Mouse (Mus musculus) T-helper 17 cell (primary cell): ENCODE results near the gene Kif6.

Experiments
- in situ Hi-C, 2 experiments: fragments of 300-600 bp; cut with MboI, MseI; formaldehyde crosslinking; loops; 1 replicate in 1 of 2; 2 replicates in 1 of 2; pipeline ENCODE4 v1.15.1; 2025; ENCODE audit warnings: high pct_unique_total_duplicates in 2 of 2

Gene Kif6

DNA sequence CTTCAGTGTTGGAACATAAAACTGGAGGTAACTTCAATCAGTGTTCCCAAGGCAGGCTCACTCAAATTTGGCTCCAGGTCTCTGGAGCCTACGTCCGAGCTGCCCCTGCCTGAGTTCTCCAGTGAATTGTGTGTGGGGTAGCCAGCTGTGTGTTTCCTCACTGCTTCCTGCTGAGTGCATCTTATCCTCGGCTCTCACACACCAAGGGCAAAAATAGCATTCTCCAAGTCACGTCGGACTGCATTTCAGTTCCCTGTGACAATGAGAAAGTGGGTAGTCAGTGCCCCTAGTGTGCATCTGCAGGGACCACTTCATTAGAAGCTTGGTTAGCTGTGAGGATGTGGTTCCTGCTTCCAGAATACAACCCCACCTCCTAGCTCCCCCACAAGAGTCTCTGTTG is 222.5 kb downstream of the Kif6 start:
- in situ Hi-C loops = no loop called here

DNA sequence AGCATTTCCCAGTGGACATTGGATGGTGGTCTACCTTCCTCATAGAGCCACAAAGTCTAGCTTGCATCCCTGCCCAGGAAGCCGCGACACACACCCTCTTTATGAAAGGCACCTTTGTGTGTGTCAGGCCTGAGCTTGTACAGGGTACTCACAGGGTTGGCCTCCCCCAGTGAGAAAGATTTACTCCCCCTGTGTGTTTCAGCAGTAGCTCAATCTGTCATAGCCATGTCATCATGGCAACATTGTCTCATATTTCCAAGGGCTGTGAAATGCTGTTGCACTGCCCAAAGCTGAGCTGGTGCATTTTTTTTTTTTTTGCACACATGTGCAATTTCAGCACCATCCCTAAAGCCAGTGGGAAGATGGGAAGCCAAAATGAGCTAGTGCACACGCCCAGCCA is 224.3 kb downstream of the Kif6 start:
- in situ Hi-C loops = no loop called here

DNA sequence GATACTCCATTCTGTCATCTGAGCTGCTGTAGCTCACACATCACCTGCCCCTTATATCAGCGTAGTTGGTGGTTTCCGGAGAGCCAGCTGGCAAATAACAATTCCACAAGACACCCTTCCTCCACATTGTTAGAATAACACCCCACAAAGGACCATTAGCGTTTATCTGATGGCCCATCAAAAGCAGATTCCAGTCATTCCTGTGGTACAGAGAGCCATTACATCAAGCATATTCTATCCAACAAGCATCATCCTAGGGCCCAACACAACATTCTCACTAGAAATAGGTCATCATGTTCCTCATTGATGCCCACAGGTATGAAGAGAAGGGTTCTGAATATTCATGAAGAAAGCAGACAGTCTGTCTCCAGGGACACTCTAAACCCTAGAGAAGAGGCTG is 236.3 kb downstream of the Kif6 start:
- in situ Hi-C loops = no loop called here

DNA sequence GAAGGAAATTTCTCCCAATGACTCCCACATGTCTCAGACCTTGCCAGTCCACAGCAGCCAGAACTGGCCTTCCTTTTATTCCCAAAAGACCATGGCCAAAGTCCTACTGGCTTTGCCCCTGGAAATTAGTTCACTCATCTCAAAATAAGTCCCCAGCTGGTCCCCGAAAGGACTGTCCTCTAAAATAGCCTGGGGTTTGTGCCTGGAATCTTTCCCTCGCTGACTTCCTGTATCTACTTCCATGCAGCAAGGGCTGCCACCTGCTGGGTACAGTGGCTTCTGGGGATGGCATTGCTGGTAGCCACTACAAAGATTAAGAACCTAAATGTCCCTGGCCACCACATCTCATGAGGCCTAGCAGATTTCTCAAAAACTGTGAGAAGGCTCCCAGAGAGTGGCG is 237.2 kb downstream of the Kif6 start:
- in situ Hi-C loops = no loop called here

DNA sequence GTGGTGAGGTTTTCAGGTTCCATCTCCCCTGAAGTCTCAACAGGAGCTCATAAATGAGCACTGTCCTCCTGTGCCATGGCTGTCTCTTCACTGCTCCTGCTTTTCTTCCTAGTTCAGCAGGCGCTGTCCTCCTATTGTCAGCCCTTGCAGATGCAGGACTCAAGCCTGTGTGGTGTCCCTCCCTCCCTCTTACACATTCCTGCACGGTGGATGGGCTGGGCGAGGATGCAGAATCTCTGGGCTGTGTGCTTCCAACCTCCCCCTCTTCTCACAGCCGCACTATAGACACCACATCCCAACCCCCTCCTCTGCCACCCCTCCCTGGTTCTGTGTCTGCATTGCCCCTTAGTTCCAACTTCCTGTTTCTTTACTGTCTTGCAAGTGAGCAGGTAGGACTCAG is 240.8 kb downstream of the Kif6 start:
- in situ Hi-C loops = no loop called here

DNA sequence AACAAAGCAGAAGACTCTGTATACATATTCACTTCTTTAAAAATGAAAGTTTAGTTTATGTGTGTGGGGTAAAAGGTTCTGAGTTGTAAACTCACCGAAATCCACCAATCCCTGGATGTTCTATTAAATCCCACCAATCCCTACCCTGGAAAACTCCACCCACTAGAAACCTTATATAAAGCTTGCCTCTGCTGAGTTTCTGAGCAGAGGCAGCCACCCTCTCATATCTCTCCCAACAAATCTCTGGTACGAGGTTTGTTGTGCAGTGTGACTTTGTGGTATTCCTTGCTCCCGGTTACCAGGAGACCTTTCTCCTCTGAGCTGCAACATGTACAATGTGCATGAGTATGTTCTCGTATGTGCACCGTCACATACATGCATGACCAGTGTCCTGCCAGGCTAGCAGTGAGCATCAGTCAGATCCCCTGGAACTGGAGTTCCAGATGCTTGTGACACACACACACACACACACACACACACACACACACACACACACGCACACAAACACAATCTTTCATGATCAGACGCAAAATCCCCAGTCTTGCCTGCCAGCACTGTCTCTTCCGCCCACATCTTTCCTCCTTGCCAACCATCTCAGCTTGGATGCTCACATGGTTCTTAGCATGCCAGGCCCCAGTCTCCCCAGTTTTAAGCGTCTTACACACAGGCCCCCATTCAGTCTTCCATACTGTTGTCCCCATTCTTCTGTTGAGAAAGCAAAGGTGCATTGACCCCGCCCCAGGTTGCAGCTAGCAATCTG is 245.3 kb downstream of the Kif6 start:
- in situ Hi-C loops = no loop called here

DNA sequence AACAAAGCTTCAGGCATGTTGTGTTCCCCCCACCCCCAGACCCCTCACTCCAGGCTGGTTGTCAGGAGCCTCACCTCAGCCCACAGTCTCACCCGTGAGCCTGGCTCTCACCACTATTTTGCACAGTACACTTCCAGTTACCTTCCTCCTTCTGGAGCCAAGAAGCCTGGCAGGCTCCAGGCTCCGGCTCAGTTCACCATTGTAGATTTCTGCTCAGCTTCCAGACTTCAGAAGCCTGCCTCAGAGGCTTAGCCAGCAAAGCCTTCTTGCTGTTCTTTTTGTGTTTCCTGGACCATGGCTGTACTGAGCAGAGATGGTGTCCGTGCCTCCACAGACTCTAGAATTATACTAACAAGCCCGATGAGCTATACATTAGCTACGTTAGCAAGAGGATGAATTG is 248.7 kb downstream of the Kif6 start:
- in situ Hi-C loops = no loop called here

DNA sequence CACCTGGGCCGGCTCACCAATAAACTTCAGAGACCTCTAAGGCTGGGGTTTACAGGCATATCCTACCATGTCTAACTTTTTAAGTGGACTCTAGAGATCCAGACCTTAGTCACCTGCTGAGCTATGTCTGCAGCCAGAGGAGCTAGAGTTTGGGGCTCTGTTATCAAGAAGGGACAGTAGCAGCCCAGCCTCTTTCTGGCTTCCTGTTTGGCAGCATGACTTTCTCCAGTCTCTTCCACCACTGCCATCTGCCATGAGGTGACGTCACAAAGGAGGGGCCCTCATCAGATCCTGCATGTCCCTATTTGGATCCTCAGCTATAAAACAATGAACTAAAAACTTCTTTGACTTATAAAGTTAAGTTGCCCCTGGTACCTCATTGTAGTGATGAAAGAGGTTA is 250.7 kb downstream of the Kif6 start:
- in situ Hi-C loops = no loop called here

DNA sequence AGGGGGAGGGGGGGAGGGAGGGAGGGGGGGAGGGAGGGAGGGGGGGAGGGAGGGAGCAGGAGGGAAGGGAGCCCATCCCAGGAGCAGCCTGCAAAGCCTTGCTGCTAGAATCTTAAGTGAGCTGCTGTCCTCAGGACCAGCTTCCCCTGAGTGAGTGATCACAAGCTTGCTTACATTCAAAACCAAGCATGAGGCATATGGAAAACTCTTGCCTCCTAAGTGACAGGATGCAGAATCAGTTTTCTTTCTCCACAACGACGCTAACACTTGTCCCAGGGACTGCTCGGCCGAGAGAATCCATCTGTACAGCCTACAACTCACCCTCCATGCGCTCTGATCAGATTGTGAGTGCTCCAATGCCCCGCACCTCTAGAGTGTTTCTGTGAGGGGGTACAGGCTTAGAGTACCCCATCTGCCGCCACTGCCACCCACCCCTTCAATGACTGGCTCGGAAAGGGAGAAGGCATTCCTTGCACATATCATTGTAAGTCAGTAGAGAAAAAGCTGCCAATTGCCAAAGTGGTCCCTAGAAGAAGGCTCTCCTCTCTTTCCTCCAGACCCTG is 251.8 kb downstream of the Kif6 start:
- in situ Hi-C loops = no loop called here

DNA sequence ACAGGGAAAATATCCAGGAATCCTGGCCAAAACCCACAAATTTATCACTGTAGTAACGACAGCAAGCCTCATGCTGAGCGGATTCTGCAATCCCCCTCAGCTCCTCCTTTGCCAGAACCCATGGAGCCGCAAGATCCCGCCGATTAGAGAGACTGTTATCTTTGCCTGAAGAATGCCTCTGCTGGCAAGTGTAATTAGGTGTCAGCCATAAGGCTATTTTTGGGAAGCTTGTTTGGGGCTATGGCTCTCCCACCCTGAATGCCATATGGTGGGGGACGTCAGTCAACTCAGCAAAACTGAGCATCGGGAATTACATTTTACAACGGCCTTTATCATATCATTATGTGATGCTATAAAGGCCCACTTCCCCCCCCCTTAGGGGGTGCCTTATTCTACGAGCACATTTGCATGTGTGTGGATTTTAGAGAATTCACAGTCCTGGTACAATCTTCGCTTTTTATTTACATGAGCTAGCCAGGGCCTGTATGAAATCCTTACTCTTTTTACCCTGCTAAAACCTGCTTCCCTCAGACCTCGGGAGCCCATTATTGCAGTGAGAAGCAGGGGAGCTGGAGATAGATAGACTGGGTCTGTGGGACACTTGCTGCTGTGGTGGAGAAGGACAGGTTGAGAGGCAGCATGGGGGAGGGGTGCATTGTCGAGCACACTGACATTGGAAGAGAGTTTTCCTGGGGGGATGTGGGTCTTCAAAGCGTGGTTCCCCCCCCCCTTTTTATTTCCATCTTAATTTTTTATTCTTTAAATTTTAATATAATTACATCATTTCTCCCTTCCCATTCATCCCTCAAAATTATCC is 252.6 kb downstream of the Kif6 start:
- in situ Hi-C loops = no loop called here

DNA sequence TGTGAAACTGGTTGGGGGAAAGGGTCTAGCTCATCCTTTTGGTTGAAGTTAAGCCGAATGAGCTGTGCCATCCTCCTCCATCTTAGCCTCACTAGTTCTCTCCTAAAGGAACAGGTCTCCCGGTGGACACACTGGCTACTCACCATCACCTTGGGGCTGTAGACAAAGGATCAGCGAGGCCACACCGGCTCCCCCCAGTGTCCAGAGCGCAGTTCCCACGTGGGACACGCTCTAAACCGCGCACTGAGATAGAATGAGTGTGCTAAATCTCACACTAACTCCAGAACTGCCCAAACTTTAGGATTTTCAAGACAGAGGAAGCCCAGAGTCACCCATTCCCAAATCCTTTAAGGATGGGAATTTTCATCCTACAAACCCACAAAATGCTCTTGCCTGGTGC is 254.3 kb downstream of the Kif6 start:
- in situ Hi-C loops = no loop called here

DNA sequence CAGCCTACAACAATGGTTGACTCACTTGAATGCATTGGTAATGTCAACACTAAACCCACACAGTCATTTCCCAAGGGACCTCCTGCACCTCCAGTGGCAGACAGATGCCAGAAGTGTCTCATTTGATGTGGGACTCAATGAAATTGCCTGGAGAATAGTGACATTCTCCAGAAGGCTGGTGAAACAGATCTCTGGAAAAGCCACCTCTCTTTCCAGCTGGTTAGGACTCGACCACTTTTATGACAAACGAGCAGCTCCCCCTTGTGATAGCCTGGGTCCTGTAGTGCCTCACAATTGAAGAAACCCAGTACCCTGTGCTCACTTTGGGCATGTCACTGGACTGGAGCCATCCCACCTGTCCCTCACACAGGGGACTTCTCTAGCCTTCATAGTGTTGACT is 257.4 kb downstream of the Kif6 start:
- in situ Hi-C loops = no loop called here

DNA sequence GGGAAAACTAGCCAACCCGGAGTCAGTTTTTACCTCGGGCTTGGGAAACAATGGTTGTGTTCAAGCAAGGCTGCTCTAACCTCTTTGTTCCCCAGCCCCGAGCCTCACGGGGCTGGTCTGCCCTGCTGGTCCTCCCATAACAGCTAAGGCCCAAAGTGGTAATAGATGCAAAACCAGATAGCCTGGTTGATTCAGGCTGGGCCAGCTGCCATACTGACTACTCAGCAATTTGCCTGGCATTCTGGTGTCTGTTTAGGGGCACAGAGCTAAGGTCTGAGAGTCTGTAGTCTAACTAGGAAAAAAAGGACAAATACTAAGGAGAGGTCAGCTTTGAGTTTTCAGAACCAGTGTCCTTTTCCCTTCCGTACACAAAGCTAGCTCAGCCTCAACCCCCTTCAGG is 259.8 kb downstream of the Kif6 start:
- in situ Hi-C loops = loop anchor here in 1 of 2 experiments (25.0 kb wide), 1 partner anchor 1512 kb away; the partner anchor contains the start of gene Treml1

DNA sequence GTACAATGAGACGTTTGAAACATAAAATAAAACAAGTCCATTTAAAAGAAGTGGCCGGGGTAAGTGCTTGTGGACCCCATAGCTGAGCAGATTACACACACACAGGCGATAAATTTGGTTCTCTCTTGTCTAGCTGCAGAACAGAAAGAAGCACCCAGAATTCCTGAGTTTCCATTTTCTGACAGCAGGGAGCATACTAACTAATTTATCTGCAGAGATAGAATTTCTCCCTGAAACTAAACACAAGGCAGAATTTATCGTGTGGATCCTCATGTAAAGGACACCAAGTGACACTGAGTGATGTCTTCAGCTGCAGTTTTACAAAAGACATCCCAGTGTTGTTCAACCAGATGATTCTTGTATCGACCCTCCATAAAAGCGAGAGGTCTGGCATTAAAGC is 260.5 kb downstream of the Kif6 start:
- in situ Hi-C loops = loop anchor here in 1 of 2 experiments (25.0 kb wide), 1 partner anchor 1513 kb away; the partner anchor contains the start of gene Treml1

DNA sequence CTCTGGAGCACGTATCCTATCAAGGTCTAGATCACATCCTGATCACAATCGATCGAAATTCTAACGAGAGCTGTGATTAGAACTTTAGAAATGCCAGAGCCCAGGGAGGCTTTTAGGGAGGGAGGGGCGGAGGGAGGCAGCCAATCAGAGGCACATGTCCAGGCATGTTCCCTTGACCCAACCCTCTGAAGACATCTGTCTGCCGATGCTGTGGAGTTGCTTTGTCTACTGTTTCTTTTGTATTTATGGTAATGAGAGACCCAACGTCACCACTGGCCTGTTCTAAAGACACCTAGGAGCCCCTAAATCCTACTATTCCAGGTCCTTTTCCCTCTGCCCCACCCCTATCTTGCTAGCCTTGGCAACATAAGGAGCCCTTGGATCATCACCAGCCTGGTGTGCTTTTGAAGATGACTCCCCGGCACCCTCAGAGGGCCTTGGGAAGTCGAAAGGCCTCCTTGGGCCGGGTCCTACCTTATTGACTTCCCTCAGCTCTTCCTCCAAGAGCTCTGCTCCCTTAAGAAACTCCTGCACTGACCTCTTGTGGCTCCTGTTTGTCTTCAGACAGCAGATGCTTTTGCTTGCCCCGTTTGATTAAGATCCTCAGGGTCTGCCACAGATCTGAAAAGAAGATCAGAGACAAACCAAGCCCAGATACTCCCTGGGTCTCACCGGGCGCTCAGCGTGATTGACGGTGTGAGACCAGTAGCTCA is 261.2 kb downstream of the Kif6 start:
- in situ Hi-C loops = loop anchor here in 1 of 2 experiments (25.0 kb wide), 1 partner anchor 1514 kb away; the partner anchor contains the start of gene Treml1

DNA sequence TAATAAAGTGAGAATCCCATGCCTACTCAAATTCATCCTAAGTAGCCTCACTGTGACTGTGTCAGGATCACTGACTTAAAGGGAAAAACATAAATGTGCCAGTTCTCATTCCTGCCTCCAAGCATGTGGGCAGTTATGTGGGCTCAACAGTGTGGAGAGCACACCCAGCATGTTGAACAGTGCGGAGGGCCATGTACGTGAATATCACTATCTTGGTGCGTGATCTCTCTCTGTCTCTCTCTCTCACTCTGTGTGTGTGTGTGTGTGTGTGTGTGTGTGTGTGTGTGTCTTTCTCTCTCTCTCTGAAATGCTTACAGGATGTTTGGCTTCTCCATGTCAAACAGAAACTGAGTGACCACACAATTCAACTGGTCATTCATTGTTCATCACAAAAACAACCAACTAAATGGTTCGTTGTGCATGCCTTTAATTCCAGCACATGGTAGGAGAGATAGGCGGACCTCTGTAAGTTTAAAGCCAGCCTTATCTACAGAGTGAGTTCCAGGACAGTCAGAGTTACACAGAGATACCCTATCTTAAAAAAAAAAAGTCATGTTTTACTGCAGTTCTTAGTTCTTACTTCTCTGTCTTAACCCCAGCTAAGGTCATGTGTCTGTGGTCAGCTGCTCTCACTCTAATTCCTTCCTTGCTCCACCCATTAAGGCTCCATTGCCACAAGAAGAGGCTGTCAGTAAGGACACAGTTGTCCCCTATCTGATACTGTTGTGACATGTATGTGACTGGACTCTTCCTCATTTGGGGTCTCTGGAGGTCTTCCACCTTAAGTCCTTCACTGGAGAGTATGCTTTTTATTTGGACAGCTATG is 266.2 kb downstream of the Kif6 start:
- in situ Hi-C loops = loop anchor here in 1 of 2 experiments (25.0 kb wide), 1 partner anchor 1519 kb away; the partner anchor contains the start of gene Treml1

DNA sequence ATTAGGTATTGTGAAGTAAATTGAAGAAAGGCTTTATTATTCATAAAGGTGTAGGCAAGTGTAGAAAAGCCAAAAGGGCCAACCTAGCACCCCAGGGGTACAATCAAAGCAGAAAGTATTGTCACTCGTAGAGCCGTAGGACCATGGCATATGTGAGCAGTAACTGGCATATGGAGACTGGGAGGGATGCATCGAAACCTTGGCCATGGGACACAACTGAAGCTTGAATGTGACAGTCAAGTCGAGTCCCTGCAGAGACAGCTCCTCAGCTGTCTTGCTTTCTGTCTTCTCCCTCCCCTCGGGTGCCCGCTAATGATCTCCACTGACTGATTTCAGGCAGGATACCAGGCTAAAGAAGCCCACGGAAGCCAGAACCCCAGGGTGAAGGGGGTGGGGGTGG is 266.9 kb downstream of the Kif6 start:
- in situ Hi-C loops = loop anchor here in 1 of 2 experiments (25.0 kb wide), 1 partner anchor 1519 kb away; the partner anchor contains the start of gene Treml1

DNA sequence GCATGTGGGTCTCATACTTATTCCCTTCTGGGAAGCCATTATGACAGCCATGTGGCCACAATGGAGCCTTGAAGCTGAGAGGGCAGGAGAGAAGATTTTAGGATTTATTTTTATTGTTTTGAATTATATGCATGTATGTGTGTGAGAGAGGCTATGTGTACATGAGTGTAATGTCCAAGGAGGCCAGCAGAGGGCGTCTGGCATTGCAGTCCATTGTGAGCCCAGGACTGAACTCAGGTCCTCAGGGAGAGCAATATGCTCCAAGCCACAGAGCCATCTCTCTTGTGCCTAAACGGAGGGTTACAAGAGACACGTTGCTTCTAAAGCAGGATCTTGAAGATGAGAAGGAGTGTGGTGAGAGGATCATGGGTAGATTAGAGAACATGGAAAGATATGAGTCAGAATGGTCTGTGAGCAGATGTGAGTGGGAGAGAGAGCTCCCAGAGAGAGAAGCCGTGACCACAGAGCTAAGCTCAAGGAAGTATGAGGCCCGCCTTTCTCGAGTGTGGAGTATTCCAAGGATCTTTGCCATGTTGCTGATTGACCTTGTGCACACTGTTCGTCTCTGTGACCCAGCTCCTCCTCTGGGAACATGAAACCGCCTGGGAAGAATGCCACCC is 268.3 kb downstream of the Kif6 start:
- in situ Hi-C loops = loop anchor here in 1 of 2 experiments (25.0 kb wide), 1 partner anchor 1521 kb away; the partner anchor contains the start of gene Treml1

DNA sequence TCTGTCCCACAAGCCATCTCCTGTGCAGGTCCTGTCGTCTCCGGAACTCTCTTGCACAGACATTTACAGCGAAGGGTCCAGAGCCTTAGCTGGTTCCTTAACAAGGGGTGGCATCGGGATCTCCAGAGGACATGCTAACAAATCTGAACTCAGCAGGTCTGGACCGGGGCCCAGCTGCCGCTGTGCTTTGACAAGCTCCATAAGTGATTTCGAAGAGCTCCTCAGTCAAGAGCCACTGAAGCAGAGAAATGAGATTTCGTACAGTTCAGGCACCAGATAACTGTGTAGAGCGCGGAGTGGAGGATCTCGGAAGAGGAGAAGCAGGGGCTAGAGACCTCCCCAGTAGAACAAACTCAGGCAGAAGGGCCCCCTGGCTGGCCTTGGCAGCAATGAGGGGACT is 270.1 kb downstream of the Kif6 start:
- in situ Hi-C loops = loop anchor here in 1 of 2 experiments (5.0 to 25.0 kb wide), 2 partner anchors 78 to 1523 kb away; partner anchors contain the start of gene Treml1

DNA sequence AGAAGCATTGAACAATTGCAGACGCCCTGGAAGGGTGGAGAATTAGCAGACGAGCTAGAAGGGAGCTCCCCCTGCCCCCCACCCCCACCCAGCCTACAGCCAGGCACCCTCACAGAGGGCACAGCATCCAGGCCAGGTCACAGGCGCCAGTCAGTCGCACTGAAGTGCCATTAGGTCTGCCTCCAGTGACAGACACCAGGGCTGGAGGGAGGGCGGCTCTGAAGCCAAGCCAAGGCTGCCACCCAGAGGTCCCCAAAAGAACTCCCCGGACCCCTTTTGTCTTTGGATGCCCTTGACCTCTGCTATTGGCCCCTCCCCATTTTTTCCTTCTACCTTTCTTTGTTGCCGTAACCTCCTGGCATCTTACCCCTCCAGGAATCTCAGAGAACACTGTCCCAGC is 274.7 kb downstream of the Kif6 start:
- in situ Hi-C loops = loop anchor here in 1 of 2 experiments (5.0 to 25.0 kb wide), 2 partner anchors 82 to 1527 kb away; partner anchors contain the start of gene Treml1
